Mouse (Mus musculus): Measurements from ENCODE around the gene Krtap28-10.
"Not testable (repeated sequence)": the region's sequence is repeated elsewhere in the genome, so short reads cannot be mapped to it uniquely, and the experiment has no call there.

Krtap28-10 gene

DNA sequence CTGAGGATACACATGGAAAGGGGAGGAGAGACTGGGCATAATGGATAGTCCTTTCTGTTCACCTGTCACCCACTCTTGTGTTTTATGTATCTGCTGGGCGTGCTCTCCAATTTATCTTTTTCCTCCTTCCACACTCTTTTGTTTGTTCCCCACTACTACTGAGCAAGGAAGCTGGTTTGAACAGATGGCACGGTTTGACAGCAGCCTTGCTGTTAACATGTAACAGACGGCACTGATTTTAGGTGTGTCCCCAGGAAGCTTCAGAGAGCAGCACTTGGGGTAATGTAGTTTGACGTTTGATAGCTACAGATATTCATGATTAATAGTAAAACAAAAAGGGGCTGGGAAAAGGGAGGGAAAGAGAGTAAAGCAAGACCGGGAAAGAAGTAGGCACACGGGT, 34.8 kb downstream of the Krtap28-10 start:
- DNase-seq (ENCODE audit: low spot score) = no peak

DNA sequence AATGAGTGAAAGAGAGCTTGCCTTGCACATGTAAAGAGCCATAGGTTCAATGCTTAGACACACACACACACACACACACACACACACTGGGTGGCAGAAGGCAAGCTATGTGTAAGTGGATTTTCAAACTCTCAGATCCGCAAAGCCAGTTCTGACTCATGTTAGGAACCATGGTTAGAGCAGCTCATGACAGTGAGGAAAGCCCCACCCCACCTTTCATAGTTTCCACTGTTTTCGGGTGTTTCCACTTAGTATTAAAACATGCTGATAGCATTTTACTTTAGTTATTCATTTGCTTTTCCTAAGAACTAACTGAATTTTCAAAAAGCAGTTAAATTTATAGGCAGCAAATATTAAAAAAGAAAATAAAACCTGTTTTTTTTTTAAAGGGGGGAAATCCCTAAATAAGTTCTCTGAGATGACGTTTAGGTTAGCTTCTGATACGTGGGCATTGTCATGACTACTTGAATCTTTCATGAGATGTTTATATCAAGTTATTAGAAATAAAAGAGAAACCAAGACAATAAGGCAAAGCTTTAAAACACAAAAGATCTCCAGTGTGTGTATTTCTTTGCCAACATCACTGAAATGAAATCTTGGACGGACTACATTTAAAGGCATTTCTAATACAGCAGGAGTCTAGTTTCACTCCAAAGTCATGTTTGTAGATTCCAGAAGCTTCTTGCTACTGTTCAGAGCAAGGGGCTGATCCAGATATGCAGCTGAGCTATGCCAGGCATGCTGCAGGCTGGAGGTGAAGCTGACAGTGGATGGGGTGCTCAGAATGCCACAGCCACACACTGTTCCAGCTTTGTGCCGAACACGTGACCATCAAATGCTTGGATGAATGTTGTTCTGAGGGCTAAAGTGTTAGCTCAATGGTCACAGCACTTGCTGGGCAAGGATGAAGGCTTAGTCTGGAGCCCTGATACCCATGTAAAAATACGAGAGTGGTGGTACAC, 35.8 kb downstream of the Krtap28-10 start:
- DNase-seq (ENCODE audit: low spot score) = no peak

DNA sequence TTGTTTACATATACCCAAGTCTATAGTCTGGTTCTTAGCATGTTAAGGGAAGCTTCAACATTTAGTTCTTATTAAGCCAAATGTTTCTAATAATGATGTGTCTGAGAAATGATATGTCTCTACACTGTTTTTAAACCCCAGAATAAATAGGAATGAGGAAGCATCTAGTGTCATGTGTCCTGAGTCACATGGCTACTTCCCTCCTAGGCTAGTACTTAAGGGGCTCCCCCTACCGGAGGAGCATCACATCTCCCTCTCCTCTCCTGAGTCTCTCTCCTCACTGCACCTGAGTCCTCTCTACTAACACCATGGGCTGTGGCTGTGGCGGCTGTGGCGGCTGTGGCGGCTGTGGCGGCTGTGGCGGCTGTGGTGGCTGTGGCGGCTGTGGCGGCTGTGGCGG, 42.0 kb downstream of the Krtap28-10 start, which contains the start of gene Gm47959:
TSS of gene Gm47959 (plus strand) at position 243 of the 400 bp plus-strand sequence.
- DNase-seq (ENCODE audit: low spot score) = not testable (repeated sequence)

DNA sequence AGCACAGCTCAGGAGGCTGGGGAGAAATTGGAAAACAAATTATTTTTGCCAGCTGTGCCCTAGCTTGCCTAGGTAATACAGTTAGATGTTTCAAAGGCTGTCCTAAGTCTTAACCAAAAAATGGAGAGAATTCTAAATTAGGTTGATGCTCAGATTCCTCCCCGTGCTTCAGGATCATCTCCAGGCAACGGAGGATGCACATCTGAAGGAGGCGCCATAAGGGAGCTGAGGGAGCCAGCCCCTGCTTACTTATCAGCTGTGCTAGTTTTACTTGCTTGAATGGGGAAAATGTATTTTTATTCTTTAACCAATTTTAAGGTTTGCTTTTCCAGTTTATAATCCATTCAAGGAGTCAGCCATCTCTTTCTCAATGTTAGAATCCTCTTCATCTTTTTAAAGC, 48.3 kb downstream of the Krtap28-10 start:
- DNase-seq (ENCODE audit: low spot score) = no peak

DNA sequence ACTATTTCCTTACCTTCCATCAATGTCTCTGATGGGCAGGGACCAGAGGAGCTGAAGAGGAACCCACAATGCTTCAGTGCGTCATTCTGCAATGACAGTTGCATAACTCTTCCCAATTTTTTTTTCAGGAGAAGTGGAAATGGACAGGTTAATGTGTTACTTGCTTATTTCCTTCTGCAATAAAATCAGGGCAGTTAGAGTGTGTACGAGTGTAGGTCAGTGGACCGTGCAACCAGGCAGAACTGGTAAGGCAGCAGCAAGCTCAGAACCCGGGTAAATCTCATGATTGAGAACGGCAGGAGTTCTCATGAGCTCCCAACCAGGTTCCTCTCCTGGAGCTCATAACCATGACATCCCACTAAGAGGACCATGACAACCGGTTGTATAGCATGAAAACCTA, 50.2 kb downstream of the Krtap28-10 start:
- DNase-seq (ENCODE audit: low spot score) = no peak

DNA sequence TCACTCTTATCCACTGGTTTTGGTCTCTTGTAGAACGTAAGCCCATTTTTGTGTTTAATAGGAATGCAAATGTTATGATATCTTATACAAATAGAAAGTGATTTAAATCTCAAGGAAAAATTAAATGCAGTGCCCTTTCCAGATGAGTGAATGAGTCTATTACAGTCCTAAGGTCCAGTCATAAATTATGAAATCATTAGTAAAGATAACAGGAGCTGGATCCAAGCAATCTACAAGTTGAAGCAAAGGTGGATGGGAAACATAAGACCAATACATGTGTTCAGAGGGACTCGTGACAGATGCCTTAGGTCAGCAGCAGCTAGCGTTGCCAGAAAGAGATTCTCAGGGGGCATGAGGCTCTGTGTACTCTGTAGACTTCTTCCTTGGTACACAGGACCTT, 50.7 kb downstream of the Krtap28-10 start:
- no peak for DNase-seq (ENCODE audit: low spot score)

Measured in testis, postnatal 14 days (tissue).